Mouse (Mus musculus): ENCODE results near the gene Mib2. TPM values are rescaled to one million over a fixed set of nuclear protein-coding genes. Genes with fewer than 3 reads are reported as not detected.

Mib2 gene
- total and polyA plus RNA-seq, 2 experiments from 2014 or later = 9.9 to 27.3 TPM

GRCm38 (mm10) chr4:155643531-155643930 lies 25.5 kb downstream of the Mib2 start:
- ATAC-seq (ENCODE audit: insufficient read depth, low read depth) (no peak), DNase-seq (ENCODE audit: low spot score) (no peak)
- no peak overlapping the region for H3K4me2 ChIP-seq (ENCODE audit: low read depth, low read length)
- no peak overlapping the region for H3K4me3 ChIP-seq (ENCODE audit: low read depth, low read length)
- peaks cover 81% of the 10 kb centered on the region for H3K36me3 ChIP-seq (replicated peaks; ENCODE audit: control insufficient read depth, insufficient read depth, low read length)
- no peak overlapping the region for H3K27ac ChIP-seq (ENCODE audit: low read depth)
- 83% methylated on average over 1 of the region's 1 CpGs for WGBS
- H3K4me1 ChIP-seq (ENCODE audit: control insufficient read depth, insufficient read depth) = no peaks in the 10 kb centered on the region
- TF ChIP-seq EP300 (IDR thresholded peaks at IDR 0.05; ENCODE audit: low read depth) (no peak), CTCF (IDR thresholded peaks at IDR 0.05; ENCODE audit: low read depth) (no peak)
- no peaks in the 10 kb centered on the region for H3K27me3 ChIP-seq (ENCODE audit: control insufficient read depth, insufficient read depth, low read length)
- no peak overlapping the region for H3K9ac ChIP-seq (replicated peaks; ENCODE audit: low read depth, low read length)
- no peaks in the 10 kb centered on the region for H3K9me3 ChIP-seq (replicated peaks; ENCODE audit: control insufficient read depth, low read length)

- no peak overlapping the region for H3K27ac ChIP-seq (ENCODE audit: low read depth)
- H3K27me3 ChIP-seq (ENCODE audit: control insufficient read depth, insufficient read depth, low read length) = no peaks in the 10 kb centered on the region
- H3K4me1 ChIP-seq (ENCODE audit: control insufficient read depth, insufficient read depth) = no peaks in the 10 kb centered on the region
- no peak for ATAC-seq (ENCODE audit: insufficient read depth, low read depth)
- no peak for DNase-seq (ENCODE audit: low spot score)
- H3K36me3 ChIP-seq (replicated peaks; ENCODE audit: control insufficient read depth, insufficient read depth, low read length) = peaks cover 92% of the 10 kb centered on the region
- H3K9ac ChIP-seq (replicated peaks; ENCODE audit: low read depth, low read length) = no peak overlapping the region
- no peak overlapping the region for H3K4me3 ChIP-seq (ENCODE audit: low read depth, low read length)
- no peak for TF ChIP-seq CTCF (IDR thresholded peaks at IDR 0.05; ENCODE audit: low read depth)
- no peak for TF ChIP-seq EP300 (IDR thresholded peaks at IDR 0.05; ENCODE audit: low read depth)
- no peaks in the 10 kb centered on the region for H3K9me3 ChIP-seq (replicated peaks; ENCODE audit: control insufficient read depth, low read length)
- no peak overlapping the region for H3K4me2 ChIP-seq (ENCODE audit: low read depth, low read length)
Observed at GRCm38 (mm10) chr4:155635766-155636499, 33.1 kb downstream of the Mib2 start.

- DNase-seq (ENCODE audit: low spot score) (no peak), ATAC-seq (ENCODE audit: insufficient read depth, low read depth) (no peak)
- no peak for TF ChIP-seq CTCF (IDR thresholded peaks at IDR 0.05; ENCODE audit: low read depth)
- no peak for TF ChIP-seq EP300 (IDR thresholded peaks at IDR 0.05; ENCODE audit: low read depth)
- Histone ChIP-seq H3K4me3 (ENCODE audit: low read depth, low read length) (no peak overlapping the region), H3K27ac (ENCODE audit: low read depth) (no peak overlapping the region), H3K4me2 (ENCODE audit: low read depth, low read length) (no peak overlapping the region), H3K36me3 (replicated peaks; ENCODE audit: control insufficient read depth, insufficient read depth, low read length) (peaks cover 81% of the 10 kb centered on the region), H3K4me1 (ENCODE audit: control insufficient read depth, insufficient read depth) (peaks cover 4% of the 10 kb centered on the region), H3K27me3 (ENCODE audit: control insufficient read depth, insufficient read depth, low read length) (no peaks in the 10 kb centered on the region), H3K9ac (replicated peaks; ENCODE audit: low read depth, low read length) (no peak overlapping the region), H3K9me3 (replicated peaks; ENCODE audit: control insufficient read depth, low read length) (no peaks in the 10 kb centered on the region)
- 81% methylated on average over 6 of the region's 6 CpGs for WGBS
Observed at GRCm38 (mm10) chr4:155630267-155630666, 38.7 kb downstream of the Mib2 start.

- under 1% methylated on average over 83 of the region's 84 CpGs for WGBS
- H3K27ac ChIP-seq (ENCODE audit: low read depth) = peak within 1 kb of the TSS; percentile 91
- H3K4me1 ChIP-seq (ENCODE audit: control insufficient read depth, insufficient read depth) = peaks cover 9% of the 10 kb centered on the region
- H3K27me3 ChIP-seq (ENCODE audit: control insufficient read depth, insufficient read depth, low read length) = no peaks in the 10 kb centered on the region
- peak; percentile 99 for DNase-seq (ENCODE audit: low spot score)
- H3K4me3 ChIP-seq (ENCODE audit: low read depth, low read length) = peak within 1 kb of the TSS; percentile 97
- peak; percentile 100 for ATAC-seq (ENCODE audit: insufficient read depth, low read depth)
- peak within 1 kb of the TSS; percentile 91 for H3K9ac ChIP-seq (replicated peaks; ENCODE audit: low read depth, low read length)
- peaks cover 47% of the 10 kb centered on the region for H3K36me3 ChIP-seq (replicated peaks; ENCODE audit: control insufficient read depth, insufficient read depth, low read length)
- no peak for TF ChIP-seq CTCF (IDR thresholded peaks at IDR 0.05; ENCODE audit: low read depth)
- peak; percentile 80; the same call in 1 of the 2 replicates for TF ChIP-seq EP300 (IDR thresholded peaks at IDR 0.05; ENCODE audit: low read depth)
- H3K9me3 ChIP-seq (replicated peaks; ENCODE audit: control insufficient read depth, low read length) = no peaks in the 10 kb centered on the region
- H3K4me2 ChIP-seq (ENCODE audit: low read depth, low read length) = peak within 1 kb of the TSS; percentile 80
Observed at GRCm38 (mm10) chr4:155624338-155625291, 44.4 kb downstream of the Mib2 start, which contains the start of gene Cdk11b. Gene Cdk11b, plus strand, starts transcription at chr4:155624854.

- H3K9ac ChIP-seq (replicated peaks; ENCODE audit: low read depth, low read length) = no peak overlapping the region
- H3K4me1 ChIP-seq (ENCODE audit: control insufficient read depth, insufficient read depth) = no peaks in the 10 kb centered on the region
- H3K27me3 ChIP-seq (ENCODE audit: control insufficient read depth, insufficient read depth, low read length) = no peaks in the 10 kb centered on the region
- H3K4me2 ChIP-seq (ENCODE audit: low read depth, low read length) = no peak overlapping the region
- DNase-seq (ENCODE audit: low spot score) = no peak
- H3K36me3 ChIP-seq (replicated peaks; ENCODE audit: control insufficient read depth, insufficient read depth, low read length) = peaks cover 75% of the 10 kb centered on the region
- 79% methylated on average over 5 of the region's 5 CpGs for WGBS
- H3K9me3 ChIP-seq (replicated peaks; ENCODE audit: control insufficient read depth, low read length) = no peaks in the 10 kb centered on the region
- H3K27ac ChIP-seq (ENCODE audit: low read depth) = no peak overlapping the region
- no peak overlapping the region for H3K4me3 ChIP-seq (ENCODE audit: low read depth, low read length)
- no peak for ATAC-seq (ENCODE audit: insufficient read depth, low read depth)
- TF ChIP-seq EP300 (IDR thresholded peaks at IDR 0.05; ENCODE audit: low read depth) (no peak), CTCF (IDR thresholded peaks at IDR 0.05; ENCODE audit: low read depth) (no peak)
Observed at GRCm38 (mm10) chr4:155618321-155618720, 50.7 kb downstream of the Mib2 start.
